Mouse (Mus musculus) granulocyte monocyte progenitor cell, adult 5-6 weeks (primary cell): ENCODE measurements around the gene Abhd14b. TPM values are rescaled to one million over a fixed set of nuclear protein-coding genes. Genes with fewer than 3 reads are reported as not detected.
A peak's percentile ranks its signal among the peaks of the same experiment; 100 is the strongest.

Experiments
- ATAC-seq: replicated peaks from 2 replicates; pipeline ENCODE4 v1.8.0; 2016; ENCODE audit warnings: mild to moderate bottlenecking, moderate TSS enrichment, inconsistent platforms; ENCODE audit not compliant: poor library complexity, severe bottlenecking
- total RNA-seq, 2 experiments: library from RNA; stranded (forward) in 1 of 2; stranded (reverse) in 1 of 2; fragments of 200-712, 200-1000 nt in 1 of 2; fragments of >200 nt in 1 of 2; fragmentation: Nextera tagmentation in 1 of 2; gene quantifications; 2 replicates each; pipeline ENCODE4 v1.2.3; 2014 to 2017

Abhd14b gene
- total RNA-seq, 2 experiments from 2014 or later, result 7.2 to 17.5 TPM

DNA sequence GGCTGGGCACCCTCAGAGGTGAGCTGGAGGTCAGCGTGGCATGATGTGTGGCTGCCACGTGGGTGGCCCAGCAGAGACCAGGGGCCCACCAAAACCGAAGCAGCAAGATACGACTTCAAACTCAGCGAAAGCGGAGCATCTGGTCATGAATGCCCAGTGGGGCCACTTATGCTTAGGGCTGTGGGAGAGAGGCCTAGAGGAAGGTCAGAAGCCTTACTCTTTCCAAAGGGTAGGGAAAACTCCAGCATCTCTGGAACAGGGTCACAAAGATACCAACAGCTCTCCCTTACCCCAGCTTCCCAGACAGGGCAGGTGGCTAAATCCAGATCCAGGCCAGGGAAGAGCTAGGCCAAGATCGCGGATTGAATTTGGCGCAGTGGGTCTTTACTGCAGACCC, 9.9 kb downstream of the Abhd14b start:
- ATAC-seq, result no peak

DNA sequence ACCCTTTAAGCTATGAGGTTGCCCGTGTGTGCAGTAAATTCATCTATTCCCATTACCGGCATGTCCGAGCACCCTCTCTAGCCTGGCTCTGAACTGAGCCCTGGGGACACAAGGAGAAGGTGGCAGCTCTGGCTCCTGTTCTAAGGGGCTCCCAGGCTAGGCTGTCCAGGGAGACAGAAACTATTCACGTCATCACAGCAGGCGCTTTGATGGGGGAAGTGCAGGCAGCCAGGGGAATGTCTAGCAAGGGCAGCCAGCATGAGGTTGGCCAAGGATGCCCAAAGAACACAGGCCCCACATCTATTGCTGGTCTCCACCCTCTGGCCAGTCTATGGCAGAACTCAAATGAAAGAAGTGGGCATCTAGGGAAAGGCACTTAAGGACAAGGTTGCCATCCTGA, 10.7 kb downstream of the Abhd14b start:
- ATAC-seq, result no peak

DNA sequence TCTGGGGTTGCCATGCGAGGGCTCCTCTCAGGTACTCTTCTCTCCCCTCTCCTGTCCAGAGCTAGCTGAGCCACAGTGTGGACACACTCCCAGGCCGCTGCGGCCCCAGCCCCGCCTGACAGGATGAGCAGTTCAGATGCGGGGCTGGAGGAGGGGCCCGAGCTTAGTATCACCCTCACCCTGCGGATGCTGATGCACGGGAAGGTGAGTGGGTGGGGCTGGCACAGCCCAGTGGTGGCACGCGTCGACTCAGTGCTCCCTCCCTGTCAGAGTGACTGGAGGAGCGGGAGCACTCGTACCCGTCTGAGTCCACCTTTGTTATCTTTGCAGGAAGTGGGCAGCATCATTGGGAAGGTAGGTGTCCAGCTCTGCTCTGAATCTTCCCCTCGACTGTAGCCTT, 12.7 kb downstream of the Abhd14b start:
- ATAC-seq, result no peak

DNA sequence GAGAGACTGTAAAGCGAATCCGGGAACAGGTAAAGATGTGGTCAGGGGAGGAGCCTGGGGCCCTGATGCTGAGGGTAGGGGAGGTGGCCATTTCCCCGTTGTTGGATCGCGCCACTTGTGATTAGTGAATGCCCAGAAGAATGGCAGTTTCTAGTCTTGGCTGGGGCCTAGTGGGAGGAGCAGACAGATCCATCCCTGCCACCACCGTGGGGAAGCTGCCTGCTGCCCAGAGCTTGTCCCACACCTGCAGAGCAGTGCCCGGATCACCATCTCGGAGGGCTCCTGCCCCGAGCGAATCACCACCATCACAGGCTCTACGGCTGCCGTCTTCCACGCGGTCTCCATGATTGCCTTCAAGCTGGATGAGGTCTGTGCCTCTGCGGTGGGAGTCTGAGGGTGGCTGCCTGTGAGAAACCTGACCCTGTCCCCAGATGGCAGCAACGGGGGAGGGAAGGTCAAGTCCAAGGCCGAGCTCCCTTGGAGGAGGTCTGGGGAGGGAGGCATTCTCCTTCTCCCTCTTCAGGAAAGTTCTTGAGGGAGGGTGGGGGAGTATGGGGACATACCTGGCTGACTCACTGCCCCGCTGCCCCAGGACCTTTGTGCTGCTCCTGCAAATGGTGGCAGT, 13.3 kb downstream of the Abhd14b start:
- ATAC-seq, result no peak

DNA sequence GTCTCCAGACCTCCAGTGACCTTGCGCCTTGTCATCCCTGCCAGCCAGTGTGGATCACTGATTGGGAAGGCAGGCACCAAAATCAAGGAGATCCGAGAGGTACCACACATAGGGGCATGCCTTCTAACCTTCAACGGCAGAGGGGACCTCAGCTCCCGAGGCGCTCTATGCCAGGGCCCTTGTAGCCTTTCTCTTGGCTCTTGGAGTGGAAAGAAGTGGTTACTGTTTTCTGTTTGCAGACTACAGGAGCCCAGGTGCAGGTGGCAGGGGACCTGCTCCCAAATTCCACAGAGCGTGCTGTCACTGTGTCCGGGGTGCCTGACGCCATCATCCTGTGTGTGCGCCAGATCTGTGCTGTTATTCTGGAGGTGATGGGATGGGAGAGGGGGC, 13.8 kb downstream of the Abhd14b start:
- ATAC-seq, result no peak

DNA sequence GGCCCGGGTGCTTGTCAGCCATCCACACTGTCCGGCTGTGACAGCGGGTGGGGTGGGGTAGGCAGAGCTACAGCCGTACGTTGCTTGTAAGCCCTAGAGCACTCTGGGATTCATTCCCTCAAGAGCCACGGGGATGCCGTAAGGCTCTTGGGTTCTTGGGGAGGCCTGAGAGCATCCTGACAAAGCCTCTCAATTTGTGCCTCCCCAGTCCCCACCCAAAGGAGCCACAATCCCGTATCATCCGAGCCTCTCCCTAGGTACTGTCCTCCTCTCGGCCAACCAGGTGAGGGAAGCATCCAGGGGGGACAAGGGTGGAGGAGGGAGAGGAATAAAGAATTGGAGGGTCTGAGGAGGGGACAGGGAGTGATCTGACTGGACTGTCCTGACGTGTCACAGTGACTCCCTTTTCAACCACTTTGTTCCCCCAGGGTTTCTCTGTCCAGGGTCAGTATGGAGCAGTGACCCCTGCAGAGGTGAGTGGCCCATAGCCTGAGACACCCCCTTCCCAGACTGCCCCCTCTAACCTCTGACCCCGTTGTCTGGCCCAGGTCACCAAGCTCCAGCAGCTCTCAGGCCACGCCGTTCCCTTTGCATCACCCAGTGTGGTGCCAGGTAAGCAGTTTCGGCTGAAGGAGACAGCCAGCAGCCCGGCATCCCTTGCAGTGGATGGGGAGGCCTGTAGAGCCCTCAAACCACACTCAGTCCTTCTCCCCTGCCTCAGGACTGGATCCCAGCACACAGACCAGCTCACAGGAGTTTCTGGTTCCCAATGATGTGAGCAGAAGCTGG, 14.6 kb downstream of the Abhd14b start:
- no peak for ATAC-seq

DNA sequence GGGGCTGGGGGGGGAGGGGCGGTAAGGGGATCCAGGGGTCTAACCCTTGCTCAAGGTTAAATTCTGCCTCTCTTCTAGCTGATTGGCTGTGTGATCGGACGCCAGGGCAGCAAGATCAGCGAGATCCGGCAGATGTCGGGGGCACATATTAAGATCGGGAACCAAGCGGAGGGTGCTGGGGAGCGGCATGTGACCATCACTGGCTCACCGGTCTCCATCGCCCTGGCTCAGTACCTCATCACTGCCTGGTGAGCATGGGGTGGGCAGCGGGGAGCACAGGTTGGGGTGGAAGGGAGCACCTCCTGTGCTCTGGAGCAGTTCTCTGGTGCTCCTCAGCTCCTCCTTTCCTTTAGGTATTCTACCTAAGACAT, 15.2 kb downstream of the Abhd14b start:
- no peak for ATAC-seq

DNA sequence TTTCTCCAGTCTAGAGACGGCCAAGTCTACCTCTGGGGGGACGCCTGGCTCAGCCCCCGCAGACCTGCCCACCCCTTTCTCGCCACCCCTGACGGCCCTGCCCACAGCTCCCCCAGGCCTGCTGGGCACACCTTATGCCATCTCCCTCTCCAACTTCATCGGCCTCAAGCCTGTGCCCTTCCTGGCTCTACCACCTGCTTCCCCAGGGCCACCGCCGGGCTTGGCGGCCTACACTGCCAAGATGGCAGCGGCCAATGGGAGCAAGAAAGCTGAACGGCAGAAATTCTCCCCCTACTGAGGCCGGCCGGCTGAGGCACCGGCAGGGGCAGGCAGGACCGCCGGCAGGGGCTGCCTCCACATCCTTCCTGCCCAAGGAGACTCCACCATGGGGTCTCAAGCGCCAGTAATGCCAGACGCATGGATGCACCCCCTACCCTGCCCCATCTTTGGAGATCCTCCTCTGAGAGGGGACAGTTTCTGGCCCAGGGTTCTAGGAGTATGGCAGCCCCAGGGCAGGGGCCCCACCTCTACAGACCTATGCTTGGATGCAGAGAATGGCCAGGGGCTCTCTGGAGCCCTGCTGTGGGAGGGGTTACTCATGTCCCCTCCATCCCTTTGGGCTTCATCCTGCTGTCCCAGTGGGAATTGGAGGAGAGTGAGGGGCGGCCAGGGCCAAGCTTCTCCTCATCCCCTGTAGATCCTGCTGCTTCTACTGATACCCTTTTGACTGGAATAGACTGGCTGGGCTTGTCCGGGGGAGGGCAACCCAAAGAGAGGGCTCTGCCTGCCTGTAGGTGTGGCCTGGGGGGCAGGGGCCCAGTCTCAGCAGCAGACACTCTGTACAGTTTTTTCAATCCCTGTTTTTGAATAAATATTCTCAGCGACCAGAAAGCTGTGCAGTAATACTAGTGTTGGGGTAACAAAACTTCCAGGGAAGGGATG, 16.1 kb downstream of the Abhd14b start:
- ATAC-seq, result no peak

DNA sequence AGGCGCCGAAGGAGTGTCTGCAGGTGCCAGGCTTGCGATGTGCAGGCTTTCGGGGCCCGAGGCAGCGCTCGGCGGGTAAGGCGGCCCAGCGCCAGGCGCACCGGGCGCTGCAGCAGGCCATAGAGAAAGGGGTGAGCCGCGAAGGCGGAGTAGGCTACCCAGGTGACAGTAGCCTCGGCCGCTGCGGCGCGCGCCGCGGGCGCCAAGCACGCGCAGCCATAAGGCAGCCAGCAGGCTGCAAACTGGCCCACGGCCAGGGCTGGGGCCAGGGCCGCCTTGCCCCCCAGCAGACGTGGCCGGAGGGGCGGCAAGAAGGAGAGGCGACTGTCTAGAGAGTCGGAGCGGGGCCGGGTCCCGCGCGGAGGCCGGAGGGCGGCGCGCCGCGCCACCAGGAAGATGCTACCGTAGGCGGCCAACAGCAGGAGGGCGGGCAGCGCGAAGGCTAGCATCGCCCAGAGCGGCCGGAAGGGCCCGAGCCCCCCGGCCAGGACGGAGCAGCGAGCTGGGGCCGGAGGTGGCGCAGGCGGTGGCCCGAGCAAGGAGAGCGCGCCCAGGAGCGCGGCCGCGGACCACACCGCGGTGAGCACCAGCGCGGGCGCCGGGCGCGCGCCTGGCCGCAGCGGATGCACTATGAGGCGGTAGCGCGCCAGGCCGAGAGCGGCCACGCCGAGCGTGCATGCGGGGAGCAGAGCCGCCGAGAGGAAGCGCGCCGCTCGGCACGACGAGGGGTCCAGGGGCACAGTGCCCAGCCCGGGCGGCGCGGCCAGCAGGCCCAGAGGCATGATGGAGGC, 17.7 kb downstream of the Abhd14b start:
- ATAC-seq, result peak; percentile 49

DNA sequence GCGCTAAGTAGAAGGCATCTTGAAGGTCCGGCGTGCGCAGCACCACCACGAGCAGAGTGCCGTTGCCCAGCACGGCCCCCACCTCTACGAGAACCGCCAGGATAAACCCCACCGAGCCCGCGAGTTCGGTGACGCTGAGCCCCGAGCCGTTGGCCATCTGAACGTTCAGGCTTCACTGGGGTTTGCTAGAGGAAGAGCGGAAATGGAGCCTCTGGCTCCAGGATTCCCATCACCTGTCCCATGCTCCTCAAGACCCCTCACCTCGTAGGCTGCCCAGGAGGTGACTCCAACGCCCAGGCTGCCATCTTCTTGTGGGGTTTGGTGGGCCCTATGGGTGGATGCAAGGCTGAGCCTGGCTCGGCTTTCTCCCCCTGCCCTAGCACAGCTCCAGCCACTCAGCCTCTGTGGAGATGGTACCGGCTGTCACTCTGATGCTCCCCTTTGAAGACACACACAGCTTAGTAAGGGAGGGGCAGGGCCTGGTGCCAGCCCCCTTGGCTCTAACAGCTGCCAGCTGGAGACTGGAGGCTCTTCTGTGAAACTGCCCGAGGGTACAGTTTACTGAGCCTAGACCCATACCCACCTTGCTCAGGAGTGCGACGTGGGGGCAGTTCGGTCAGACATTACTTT, 18.4 kb downstream of the Abhd14b start, which contains the start of gene Gpr62:
TSS of gene Gpr62 (minus strand) at position 368 of the 630 bp plus-strand sequence.
- ATAC-seq, result no peak

DNA sequence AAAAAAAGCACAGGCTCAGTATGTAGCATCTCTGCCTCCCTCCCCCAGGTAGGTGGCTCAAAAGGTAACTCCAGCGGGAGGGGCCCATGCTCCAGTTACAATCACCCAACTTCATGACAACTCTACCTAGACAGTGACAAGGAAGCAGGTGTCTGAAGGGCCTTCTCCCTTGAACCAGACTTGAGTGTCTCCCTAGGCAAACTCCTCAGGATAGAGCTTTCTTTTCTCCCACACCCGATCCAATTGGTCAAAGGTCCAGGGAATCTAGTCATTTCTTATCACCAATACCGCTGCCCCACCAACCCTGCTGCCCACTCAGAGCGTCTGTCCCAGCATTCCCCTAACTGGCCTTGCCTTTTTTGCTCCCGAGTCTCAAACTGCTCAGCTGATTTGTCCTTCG, 19.5 kb downstream of the Abhd14b start:
- ATAC-seq, result no peak

DNA sequence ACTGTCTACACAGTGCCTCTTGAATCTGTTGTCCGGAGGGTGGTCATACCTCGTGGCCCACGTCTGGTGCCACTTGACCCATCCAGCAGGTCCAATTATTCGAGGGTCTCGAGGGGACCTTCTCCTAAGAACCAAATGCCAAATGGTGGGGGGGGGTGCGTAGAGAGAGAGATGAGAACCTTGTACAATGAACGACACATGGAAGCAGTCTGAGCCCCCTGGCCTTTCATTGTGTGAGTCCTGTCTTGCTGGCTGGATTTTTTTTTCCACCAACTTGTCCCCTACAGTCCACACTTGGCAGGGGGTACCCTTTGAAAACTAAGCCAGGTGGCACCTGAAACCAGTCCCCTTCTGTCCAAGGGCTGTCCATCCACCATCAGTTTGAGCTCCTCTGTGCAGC, 20.5 kb downstream of the Abhd14b start:
- ATAC-seq, result no peak

DNA sequence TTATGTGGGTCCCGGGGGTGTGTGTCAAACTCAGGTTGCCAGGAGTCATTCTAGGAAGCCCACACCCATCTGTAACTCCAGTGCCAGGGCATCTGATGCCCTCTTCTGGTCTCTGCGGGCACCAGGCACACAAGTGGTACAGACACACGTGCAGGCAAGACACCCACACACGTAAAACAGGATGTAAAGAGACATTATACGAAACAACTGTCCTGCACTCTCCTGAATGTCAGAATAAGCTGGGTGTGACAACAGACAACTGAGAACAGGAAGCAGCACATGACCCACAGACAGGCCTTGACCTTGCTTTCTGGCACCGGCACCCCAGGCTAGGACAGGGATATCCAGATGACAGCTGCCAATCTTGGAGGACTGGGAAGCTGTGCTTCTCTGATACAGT, 22.1 kb downstream of the Abhd14b start:
- ATAC-seq, result peak; percentile 45

DNA sequence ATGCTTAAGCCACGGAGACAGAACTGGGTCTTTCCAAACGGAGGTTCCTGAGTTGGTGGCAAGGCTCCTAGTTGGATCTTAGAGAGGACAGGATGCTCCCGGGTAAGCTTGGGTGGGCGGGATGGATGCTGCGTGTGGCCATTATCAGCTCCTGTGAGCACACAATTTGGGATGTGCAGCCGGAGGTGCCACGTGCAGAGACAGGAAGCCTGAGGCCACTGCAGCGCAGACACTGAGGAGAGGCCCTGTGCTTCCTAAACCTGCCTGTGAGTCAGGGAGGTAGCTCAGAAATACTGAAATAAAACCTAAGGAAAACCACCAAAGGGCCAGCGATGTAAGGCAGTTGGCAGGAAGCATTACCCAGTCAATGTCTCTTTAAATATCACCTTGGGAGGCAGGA, 22.5 kb downstream of the Abhd14b start:
- ATAC-seq, result no peak

DNA sequence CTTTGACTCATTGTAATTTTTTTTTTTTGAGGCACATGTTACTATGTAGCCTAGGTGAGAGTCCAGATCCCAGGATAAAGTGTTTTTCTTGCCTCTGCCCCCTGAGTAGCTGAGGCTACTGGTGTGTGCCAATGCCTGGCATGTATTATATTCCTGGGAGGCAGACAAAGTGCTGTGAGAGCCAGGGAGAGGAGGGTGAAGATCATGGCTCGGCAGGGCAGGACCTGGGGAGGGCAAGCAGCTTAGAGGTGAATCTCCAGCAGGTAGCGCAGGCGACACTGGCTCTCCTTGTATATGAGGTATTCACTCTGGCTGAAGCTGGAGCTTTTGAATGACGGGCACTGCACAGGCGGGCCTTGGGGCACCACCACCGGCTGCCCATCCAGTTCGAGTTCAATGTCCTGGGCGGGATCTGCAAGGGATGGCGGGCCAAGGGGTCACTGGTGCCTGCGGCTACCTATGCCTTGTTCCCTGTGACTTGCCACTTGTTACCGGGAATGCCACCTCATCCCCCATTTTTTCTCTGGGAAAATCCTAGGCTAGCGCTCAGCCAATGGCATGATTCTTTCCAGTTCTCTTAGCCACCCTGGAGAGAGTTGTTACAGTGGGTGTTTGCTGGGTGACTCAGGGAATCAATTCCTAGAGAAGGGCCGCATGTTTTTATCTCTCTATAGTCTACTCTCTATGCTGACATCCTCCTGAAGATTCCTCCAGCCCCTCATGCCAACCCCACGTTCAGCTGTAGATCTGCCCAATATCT, 23.9 kb downstream of the Abhd14b start:
- no peak for ATAC-seq

DNA sequence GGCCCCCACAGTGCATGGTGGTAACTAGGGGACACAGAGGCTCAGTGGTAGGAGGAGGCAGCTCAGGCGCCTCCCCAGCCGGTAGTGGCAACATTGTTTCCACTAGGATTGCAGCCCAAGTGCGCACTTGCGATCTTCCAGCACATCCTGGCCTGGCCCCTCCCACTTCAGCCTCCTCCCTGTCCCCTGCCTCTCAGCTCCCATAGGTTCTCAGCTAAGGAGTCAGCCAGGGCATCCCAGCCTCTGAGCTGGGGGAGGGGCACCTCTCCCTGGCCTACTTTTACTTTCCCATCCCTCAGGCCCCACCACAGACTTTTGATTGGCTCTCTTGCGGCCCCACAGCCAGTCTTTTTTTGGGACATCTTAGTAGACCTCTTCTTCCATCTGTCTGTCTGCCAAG, 24.6 kb downstream of the Abhd14b start:
- no peak for ATAC-seq

DNA sequence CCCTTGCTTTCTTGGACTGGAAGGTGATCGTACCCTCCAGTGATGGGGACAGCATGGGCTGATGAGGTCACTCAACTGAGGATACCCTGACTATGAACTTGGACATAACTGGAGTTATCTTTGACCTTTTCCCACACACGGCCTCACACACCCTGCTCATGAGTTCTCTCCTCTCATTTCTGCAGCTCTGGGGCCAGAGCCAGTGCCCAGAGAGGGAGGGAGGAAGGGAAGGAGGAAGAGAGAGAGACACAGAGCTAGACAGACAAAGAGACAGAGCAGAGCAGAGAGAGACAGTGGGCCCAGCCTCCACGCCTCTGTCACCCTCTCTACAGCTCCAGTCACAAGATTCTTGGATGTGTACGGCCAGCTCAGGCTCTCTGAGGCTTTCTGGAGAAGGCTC, 25.1 kb downstream of the Abhd14b start:
- ATAC-seq, result no peak

DNA sequence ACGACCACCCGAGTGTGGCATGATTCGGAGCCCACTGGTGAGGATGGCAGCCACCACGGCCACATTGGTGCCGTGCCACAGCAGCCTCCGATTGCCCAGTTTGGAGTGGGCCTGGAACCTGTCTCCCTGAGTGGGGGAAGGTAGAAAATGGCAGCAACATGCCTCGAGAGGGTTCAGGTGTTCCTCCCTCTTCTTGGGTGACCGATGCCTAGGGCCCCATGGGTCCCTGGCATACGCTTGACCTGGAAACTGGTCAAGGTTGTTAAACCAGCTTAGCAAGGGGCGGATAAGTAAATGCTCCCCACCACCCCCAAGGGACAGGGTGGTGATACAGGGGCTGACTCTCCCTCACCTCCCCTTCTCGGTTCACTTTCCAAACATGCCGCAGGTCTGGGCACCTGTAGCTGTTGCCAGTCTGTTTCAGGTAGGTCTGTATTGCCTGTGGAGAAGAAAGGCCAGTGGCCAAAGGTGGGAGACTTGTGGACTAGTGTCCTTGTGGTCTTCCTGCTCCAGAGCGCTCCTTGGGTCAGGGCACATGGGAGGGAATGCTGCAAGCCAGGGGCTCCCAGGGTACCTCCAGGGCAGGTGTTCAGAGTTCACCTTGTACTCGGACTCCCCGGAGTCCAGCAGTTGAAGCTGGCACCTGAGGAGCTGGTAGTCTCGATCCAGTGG, 26.0 kb downstream of the Abhd14b start:
- no peak for ATAC-seq

DNA sequence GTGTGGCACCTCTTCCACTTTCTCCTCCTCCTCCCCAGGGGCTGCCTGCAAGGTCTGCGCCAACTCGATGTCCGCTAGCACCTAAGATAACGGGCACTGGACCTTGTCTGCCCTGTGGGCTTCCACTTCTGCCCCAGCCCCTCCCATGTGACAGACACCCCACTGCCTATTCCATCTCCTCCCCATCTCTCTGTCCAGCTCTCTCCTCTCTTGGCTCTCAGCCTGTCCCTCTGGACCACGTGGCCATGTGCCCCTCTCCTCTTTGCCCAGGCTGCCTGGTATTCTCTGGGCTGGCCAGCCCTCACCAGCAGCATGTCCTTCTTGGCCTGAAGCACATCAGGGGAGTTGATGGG, 26.5 kb downstream of the Abhd14b start:
- ATAC-seq, result no peak
